Mouse (Mus musculus) CH12.LX (cell line): ENCODE results near the gene Vps45. TPM values are rescaled to one million over a fixed set of nuclear protein-coding genes. Genes with fewer than 3 reads are reported as not detected.

Source experiments
- DNase-seq: peaks from one replicate; pipeline ENCODE4 v3.0.0-alpha.2; 2013; ENCODE audit errors: extremely low read depth
- H3K27ac ChIP-seq: 2 replicates; pipeline ENCODE4 v1.5.1; 2012; ENCODE audit warnings: low read depth, mild to moderate bottlenecking, control low read depth, moderate library complexity; ENCODE audit not compliant: insufficient read depth
- H3K27me3 ChIP-seq: replicated peaks from 2 replicates; pipeline ENCODE3; 2012; ENCODE audit warnings: inconsistent platforms
- H3K36me3 ChIP-seq, 2 experiments: replicated peaks in 1 of 2; 2 replicates each; pipeline versions ENCODE3 to v1.6.1; 2012; ENCODE audit warnings: inconsistent platforms in 1 of 2, low read length in 1 of 2, mild to moderate bottlenecking in 1 of 2, mixed read lengths in 1 of 2, moderate library complexity in 1 of 2; ENCODE audit not compliant: control insufficient read depth in 1 of 2, insufficient read depth in 1 of 2
- H3K4me1 ChIP-seq, 2 experiments: 2 replicates each; pipeline ENCODE4 v1.6.1; 2012; ENCODE audit warnings: inconsistent platforms in 1 of 2, moderate library complexity in 1 of 2; ENCODE audit not compliant: insufficient read depth in 2 of 2, control insufficient read depth in 1 of 2
- H3K4me2 ChIP-seq: 2 replicates; pipeline ENCODE4 v1.6.1; 2012; ENCODE audit warnings: low read depth, mild to moderate bottlenecking, control low read depth; ENCODE audit not compliant: poor library complexity, insufficient read depth, severe bottlenecking
- H3K4me3 ChIP-seq, 3 experiments: fragments of 150-350 bp in 1 of 3; sonication (generic) in 1 of 3; replicated peaks in 1 of 3; 2 replicates each; pipeline versions ENCODE3 to v1.5.1; 2011 to 2012; ENCODE audit warnings: low read depth in 2 of 3, low read length in 2 of 3, mild to moderate bottlenecking in 2 of 3, moderate library complexity in 2 of 3, control low read depth in 1 of 3, improper control_type of control experiment in 1 of 3, inconsistent platforms in 1 of 3, mixed read lengths in 1 of 3; ENCODE audit not compliant: poor library complexity in 1 of 3
- H3K79me2 ChIP-seq: replicated peaks from 2 replicates; pipeline ENCODE4 v1.6.1; 2012; ENCODE audit warnings: mild to moderate bottlenecking, moderate library complexity; ENCODE audit not compliant: control insufficient read depth, poor library complexity, insufficient read depth, severe bottlenecking; ENCODE audit errors: extremely low read depth
- H3K9ac ChIP-seq: 2 replicates; pipeline ENCODE4 v1.6.1; 2012; ENCODE audit warnings: low read depth, mild to moderate bottlenecking, control low read depth, moderate library complexity; ENCODE audit not compliant: insufficient read depth
- H3K9me3 ChIP-seq: replicated peaks from 2 replicates; pipeline ENCODE3; 2012; ENCODE audit warnings: low read length, inconsistent platforms, mixed read lengths
- BHLHE40 ChIP-seq: IDR thresholded peaks from 2 replicates; pipeline ENCODE4 v1.6.1; 2011; ENCODE audit warnings: mild to moderate bottlenecking, low read depth, low read length, improper control_type of control experiment
- CHD2 ChIP-seq: IDR thresholded peaks from 2 replicates; pipeline ENCODE4 v1.6.1; 2011; ENCODE audit warnings: low read length, improper control_type of control experiment
- CTCF ChIP-seq, 2 experiments: IDR thresholded peaks in 1 of 2; conservative IDR thresholded peaks in 1 of 2; 2 replicates each; pipeline ENCODE4 v1.5.1; 2011 to 2012; ENCODE audit warnings: low read depth in 2 of 2, low read length in 2 of 2, improper control_type of control experiment in 1 of 2, inconsistent platforms in 1 of 2, mild to moderate bottlenecking in 1 of 2, moderate library complexity in 1 of 2
- ELF1 ChIP-seq: IDR thresholded peaks from 2 replicates; pipeline ENCODE4 v1.6.1; 2014; ENCODE audit warnings: low read depth, mild to moderate bottlenecking, inconsistent platforms, low read length, improper control_type of control experiment
- EP300 ChIP-seq: IDR thresholded peaks from 2 replicates; pipeline ENCODE4 v1.6.1; 2011; ENCODE audit warnings: low read length, improper control_type of control experiment
- ETS1 ChIP-seq: conservative IDR thresholded peaks from 2 replicates; pipeline ENCODE4 v1.6.1; 2012; ENCODE audit warnings: low read depth, mild to moderate bottlenecking, inconsistent platforms, low read length, improper control_type of control experiment, moderate library complexity
- HCFC1 ChIP-seq: IDR thresholded peaks from 2 replicates; pipeline ENCODE4 v1.6.1; 2012; ENCODE audit warnings: low read depth, mild to moderate bottlenecking, inconsistent platforms, low read length, improper control_type of control experiment
- JUN ChIP-seq: IDR thresholded peaks from 2 replicates; pipeline ENCODE4 v1.6.1; 2011; ENCODE audit warnings: low read depth, mild to moderate bottlenecking, low read length, improper control_type of control experiment, moderate library complexity; ENCODE audit not compliant: insufficient read depth
- JUND ChIP-seq: conservative IDR thresholded peaks from 2 replicates; pipeline ENCODE4 v1.6.1; 2011; ENCODE audit warnings: low read depth, low read length, improper control_type of control experiment
- KAT2A ChIP-seq: IDR thresholded peaks from 2 replicates; pipeline ENCODE4 v1.6.1; 2012; ENCODE audit warnings: low read length, improper control_type of control experiment, inconsistent platforms; ENCODE audit not compliant: insufficient replicate concordance
- MAX ChIP-seq: IDR thresholded peaks from 2 replicates; pipeline ENCODE4 v1.6.1; 2011; ENCODE audit warnings: low read length, improper control_type of control experiment
- MEF2A ChIP-seq: IDR thresholded peaks from 2 replicates; pipeline ENCODE4 v1.6.1; 2014; ENCODE audit warnings: low read depth, mild to moderate bottlenecking, inconsistent platforms, low read length, improper control_type of control experiment, borderline replicate concordance
- MXI1 ChIP-seq: IDR thresholded peaks from 2 replicates; pipeline ENCODE4 v1.6.1; 2011; ENCODE audit warnings: mild to moderate bottlenecking, low read depth, low read length, improper control_type of control experiment
- MYC ChIP-seq: IDR thresholded peaks from 2 replicates; pipeline ENCODE4 v1.6.1; 2011; ENCODE audit warnings: low read depth, mild to moderate bottlenecking, improper control_type of control experiment, low read length
- NELFE ChIP-seq: IDR thresholded peaks from 2 replicates; pipeline ENCODE4 v1.6.1; 2011; ENCODE audit warnings: low read depth, low read length, improper control_type of control experiment
- NRF1 ChIP-seq: IDR thresholded peaks from 2 replicates; pipeline ENCODE4 v1.6.1; 2014; ENCODE audit warnings: low read depth, mild to moderate bottlenecking, inconsistent platforms, low read length, improper control_type of control experiment, moderate library complexity
- POLR2AphosphoS2 ChIP-seq: IDR thresholded peaks from 2 replicates; pipeline ENCODE4 v1.6.1; 2011; ENCODE audit warnings: low read depth, low read length, improper control_type of control experiment
- RAD21 ChIP-seq: IDR thresholded peaks from 2 replicates; pipeline ENCODE4 v1.6.1; 2011; ENCODE audit warnings: low read depth, mild to moderate bottlenecking, low read length, improper control_type of control experiment, moderate library complexity
- SIN3A ChIP-seq: IDR thresholded peaks from 2 replicates; pipeline ENCODE4 v1.6.1; 2012; ENCODE audit warnings: low read length, improper control_type of control experiment, inconsistent platforms
- SMC3 ChIP-seq: IDR thresholded peaks from 2 replicates; pipeline ENCODE4 v1.6.1; 2011; ENCODE audit warnings: low read depth, low read length, improper control_type of control experiment
- TBP ChIP-seq: conservative IDR thresholded peaks from 2 replicates; pipeline ENCODE4 v1.6.1; 2011; ENCODE audit warnings: low read depth, low read length, improper control_type of control experiment
- UBTF ChIP-seq: IDR thresholded peaks from 2 replicates; pipeline ENCODE4 v1.6.1; 2012; ENCODE audit warnings: low read depth, mild to moderate bottlenecking, inconsistent platforms, low read length, improper control_type of control experiment, moderate library complexity
- USF1 ChIP-seq: IDR thresholded peaks from 2 replicates; pipeline ENCODE4 v1.6.1; 2014; ENCODE audit warnings: low read depth, mild to moderate bottlenecking, inconsistent platforms, low read length, improper control_type of control experiment
- USF2 ChIP-seq: conservative IDR thresholded peaks from 2 replicates; pipeline ENCODE4 v1.6.1; 2011; ENCODE audit warnings: low read depth, low read length, improper control_type of control experiment
- ZKSCAN1 ChIP-seq: IDR thresholded peaks from 2 replicates; pipeline ENCODE4 v1.6.1; 2012; ENCODE audit warnings: low read depth, inconsistent platforms, low read length, improper control_type of control experiment, borderline replicate concordance
- dilution Hi-C: fragments of 300-500 bp; cut with MboI; formaldehyde crosslinking; loops from 2 replicates; pipeline ENCODE4 v1.14.3; 2020; ENCODE audit warnings: low sequenced_read_pairs; ENCODE audit not compliant: extremely low pct_unique_long_range_greater_than_20kb, extremely low pct_ligation_motif_present
- in situ Hi-C: fragments of 300-500 bp; cut with MboI; formaldehyde crosslinking; loops from 3 replicates; pipeline ENCODE4 v1.14.3; 2019; ENCODE audit warnings: low sequenced_read_pairs, low pct_ligation_motif_present, low pct_unique_long_range_greater_than_20kb, mixed read lengths
- polyA plus RNA-seq: library from polyadenylated mRNA; unstranded; fragments of >175 nt; gene quantifications from 2 replicates; pipeline ENCODE4 v1.2.1, GENCODE M21; 2012; ENCODE audit warnings: low read depth; ENCODE audit not compliant: insufficient read length
- total RNA-seq, 2 experiments: library from RNA; depleted of rRNA; stranded (reverse); fragments of 300-350 nt in 1 of 2; fragments of >200 nt in 1 of 2; gene quantifications; 2 replicates each; pipeline ENCODE4 v1.2.3; 2012 to 2014

Gene Vps45
- total and polyA plus RNA-seq, 3 experiments = 16.2 to 20.8 (median 16.8) TPM

GRCm38 (mm10) chr3:96094203-96094602 is 35.9 kb upstream of the Vps45 start:
- Histone ChIP-seq H3K36me3 (no peaks in the 10 kb centered on the region), H3K9ac (no peak overlapping the region), H3K27ac (no peak overlapping the region), H3K9me3 (peaks cover 2% of the 10 kb centered on the region), H3K79me2 (no peaks in the 10 kb centered on the region), H3K4me3 (no peak overlapping the region), H3K27me3 (no peaks in the 10 kb centered on the region), H3K4me1 (peaks cover 16 to 28% of the 10 kb centered on the region in 2 experiments), H3K4me2 (no peak overlapping the region)
- DNase-seq = no peak
- dilution Hi-C loops (no loop called here), in situ Hi-C loops (loop anchor here (5.0 kb wide), 1 partner anchor 53 kb away; no protein-coding TSS in a partner anchor)
- TF ChIP-seq CTCF (conservative IDR thresholded peaks at IDR 0.05 in 1 of 2, IDR thresholded peaks at IDR 0.05 in 1 of 2; ENCODE audit: low read depth in 2 of 2, low read length in 2 of 2) (no peak), JUN (peak; percentile 29; the same call in 1 of the 2 replicates), MEF2A (peak; percentile 90), MAX (no peak)

GRCm38 (mm10) chr3:96093509-96093908 is 35.2 kb upstream of the Vps45 start:
- Histone ChIP-seq H3K27ac (no peak overlapping the region), H3K36me3 (no peaks in the 10 kb centered on the region), H3K4me2 (no peak overlapping the region; the same call in 1 of the 2 replicates), H3K9ac (no peak overlapping the region), H3K4me1 (peaks cover 13 to 21% of the 10 kb centered on the region in 2 experiments), H3K4me3 (no peak overlapping the region), H3K27me3 (no peaks in the 10 kb centered on the region), H3K79me2 (no peaks in the 10 kb centered on the region), H3K9me3 (peaks cover 2% of the 10 kb centered on the region)
- dilution Hi-C loops (no loop called here), in situ Hi-C loops (loop anchor here (5.0 kb wide), 1 partner anchor 54 kb away; no protein-coding TSS in a partner anchor)
- no peak for DNase-seq
- TF ChIP-seq BHLHE40 (no peak), CHD2 (no peak), CTCF (conservative IDR thresholded peaks at IDR 0.05 in 1 of 2, IDR thresholded peaks at IDR 0.05 in 1 of 2; ENCODE audit: low read depth in 2 of 2, low read length in 2 of 2) (peak in 1 of 2 experiments; percentile 11; a peak in 1 of 4 replicates), ELF1 (no peak), ZKSCAN1 (no peak), USF1 (no peak), SMC3 (no peak), UBTF (no peak), MYC (no peak), NRF1 (no peak), USF2 (no peak), HCFC1 (no peak), NELFE (no peak), JUND (peak; percentile 84), POLR2AphosphoS2 (no peak), MEF2A (no peak), JUN (0 out of 2 replicates have a peak, but pooled peaks have one; percentile 36), MXI1 (no peak), RAD21 (no peak), EP300 (peak; percentile 47; the same call in 1 of the 2 replicates), TBP (no peak), KAT2A (no peak), SIN3A (no peak), ETS1 (peak; percentile 48)
